Mouse (Mus musculus) stomach, embryonic 14.5 days (tissue): ENCODE results near the gene Slc26a6. TPM values are rescaled to one million over a fixed set of nuclear protein-coding genes. Genes with fewer than 3 reads are reported as not detected.

Source experiments
- ATAC-seq: fragments of 200-750 bp; cut with Nextera tagmentation; 2 replicates; pipeline ENCODE4 v1.8.0; 2017; ENCODE audit warnings: low read depth, moderate TSS enrichment; ENCODE audit not compliant: insufficient number of reproducible peaks, insufficient read depth, low FRiP score
- H3K27ac ChIP-seq: fragments of 300-500 bp; sonication (generic); 2 replicates; pipeline ENCODE4 v1.5.1; 2014; ENCODE audit warnings: mild to moderate bottlenecking, low read length, moderate library complexity, mixed read lengths
- H3K27me3 ChIP-seq: fragments of 300-500 bp; sonication (generic); 2 replicates; pipeline ENCODE4 v1.6.1; 2014; ENCODE audit warnings: low read length, control low read depth, mixed read lengths; ENCODE audit not compliant: control insufficient read depth, insufficient read depth
- H3K36me3 ChIP-seq: fragments of 300-500 bp; sonication (generic); 2 replicates; pipeline ENCODE4 v1.6.1; 2014; ENCODE audit warnings: mild to moderate bottlenecking, control low read depth, low read length, moderate library complexity, mixed read lengths; ENCODE audit not compliant: control insufficient read depth, insufficient read depth
- H3K4me1 ChIP-seq: fragments of 300-500 bp; sonication (generic); 2 replicates; pipeline ENCODE4 v1.6.1; 2014; ENCODE audit warnings: low read length, control low read depth, mixed read lengths; ENCODE audit not compliant: control insufficient read depth, insufficient read depth
- H3K4me2 ChIP-seq: fragments of 300-500 bp; sonication (generic); replicated peaks from 2 replicates; pipeline ENCODE4 v1.6.1; 2014; ENCODE audit warnings: low read depth, low read length, control low read depth
- H3K4me3 ChIP-seq: fragments of 300-500 bp; sonication (generic); 2 replicates; pipeline ENCODE4 v1.5.1; 2014; ENCODE audit warnings: low read depth, low read length, control low read depth
- H3K9ac ChIP-seq: fragments of 300-500 bp; sonication (generic); replicated peaks from 2 replicates; pipeline ENCODE4 v1.6.1; 2014; ENCODE audit warnings: low read depth, mild to moderate bottlenecking, control low read depth, low read length, moderate library complexity, mixed read lengths
- H3K9me3 ChIP-seq: fragments of 300-500 bp; sonication (generic); 2 replicates; pipeline ENCODE4 v1.6.1; 2016; ENCODE audit warnings: low read depth, low read length, control low read depth; ENCODE audit not compliant: control insufficient read depth
- WGBS: fragments of 180-500 bp; shearing (Covaris S2); extraction: QIAGEN DNeasy Blood & Tissue Kit; methylation state at CpG from one replicate; pipeline ENCODE4 v1.1.7; 2014; 5-methylcytosine and 5-hydroxymethylcytosine counted together
- polyA plus RNA-seq: library from polyadenylated mRNA; unstranded; fragments of >200 nt; fragmentation: Nextera tagmentation; extraction: Ambion mirVana; gene quantifications from 2 replicates; pipeline ENCODE4 v1.2.1, GENCODE M21; 2014

The Slc26a6 gene
- polyA plus RNA-seq, 1 experiment from 2014 or later = 17.8 TPM

DNA sequence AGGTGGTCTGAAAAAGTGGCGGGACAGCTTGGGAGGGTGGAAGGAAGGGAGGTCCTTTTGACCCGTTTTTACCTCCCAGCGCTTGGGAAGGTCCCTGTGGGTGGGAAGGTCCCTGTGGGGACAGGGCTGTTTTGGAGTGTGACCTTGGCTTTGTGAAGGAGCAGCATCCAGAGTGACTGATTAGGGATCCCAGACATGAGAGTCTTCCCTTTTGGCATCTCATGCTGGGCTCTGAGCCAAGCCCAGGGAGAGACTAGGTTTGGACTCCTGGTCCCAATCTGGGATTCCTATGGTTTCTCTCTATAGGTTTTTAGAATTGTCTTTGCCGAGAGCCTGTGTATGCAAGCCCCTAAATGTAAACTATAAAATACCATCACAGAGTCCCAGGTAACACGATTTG is 42.6 kb upstream of the Slc26a6 start:
- no peak overlapping the region for H3K27ac ChIP-seq

DNA sequence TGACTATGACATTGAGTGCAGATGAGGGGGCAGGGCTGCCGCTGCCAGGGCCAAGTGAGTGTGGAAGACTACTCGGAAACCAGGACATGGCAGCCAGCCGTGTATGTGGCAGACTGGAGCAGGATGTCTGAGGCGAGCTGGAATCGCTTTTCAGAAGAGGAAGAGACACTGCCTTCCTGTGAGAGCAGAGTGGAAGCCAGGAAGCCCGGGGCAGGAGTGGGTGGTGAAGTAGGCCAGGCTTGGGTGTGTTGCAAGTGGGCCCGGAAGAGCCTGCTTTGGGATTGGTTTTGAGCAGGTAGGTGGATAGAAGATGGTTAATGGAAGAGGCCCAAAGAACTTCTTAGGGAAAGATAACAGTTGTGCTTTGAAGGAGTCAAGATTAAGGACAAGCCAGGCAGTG is 37.5 kb upstream of the Slc26a6 start:
- no peaks in the 10 kb centered on the region for H3K9me3 ChIP-seq
- H3K4me2 ChIP-seq = no peak overlapping the region
- no peak overlapping the region for H3K27ac ChIP-seq
- no peak overlapping the region for H3K4me3 ChIP-seq
- ATAC-seq = no peak
- no peak overlapping the region for H3K9ac ChIP-seq
- no peaks in the 10 kb centered on the region for H3K27me3 ChIP-seq
- no peaks in the 10 kb centered on the region for H3K4me1 ChIP-seq
- 83% methylated on average over 7 of the region's 7 CpGs for WGBS
- H3K36me3 ChIP-seq = peaks cover 27% of the 10 kb centered on the region

More for the DNA sequence above, 42.6 kb upstream of the Slc26a6 start:
- Histone ChIP-seq H3K9ac (no peak overlapping the region), H3K4me2 (no peak overlapping the region), H3K4me1 (peaks cover 16% of the 10 kb centered on the region; the same call in 1 of the 2 replicates), H3K4me3 (no peak overlapping the region), H3K9me3 (no peaks in the 10 kb centered on the region), H3K36me3 (peaks cover 22% of the 10 kb centered on the region), H3K27me3 (no peaks in the 10 kb centered on the region)
- 83% methylated on average over 5 of the region's 5 CpGs for WGBS
- no peak for ATAC-seq

GRCm38 (mm10) chr9:108819495-108819894 is 33.6 kb upstream of the Slc26a6 start:
- Histone ChIP-seq H3K4me1 (no peaks in the 10 kb centered on the region), H3K27ac (no peak overlapping the region), H3K4me2 (no peak overlapping the region), H3K9me3 (no peaks in the 10 kb centered on the region), H3K27me3 (peaks cover 12% of the 10 kb centered on the region; the same call in 1 of the 2 replicates), H3K36me3 (peaks cover 18% of the 10 kb centered on the region), H3K9ac (no peak overlapping the region), H3K4me3 (no peak overlapping the region)
- no peak for ATAC-seq
- WGBS = 68% methylated on average over 3 of the region's 3 CpGs

DNA sequence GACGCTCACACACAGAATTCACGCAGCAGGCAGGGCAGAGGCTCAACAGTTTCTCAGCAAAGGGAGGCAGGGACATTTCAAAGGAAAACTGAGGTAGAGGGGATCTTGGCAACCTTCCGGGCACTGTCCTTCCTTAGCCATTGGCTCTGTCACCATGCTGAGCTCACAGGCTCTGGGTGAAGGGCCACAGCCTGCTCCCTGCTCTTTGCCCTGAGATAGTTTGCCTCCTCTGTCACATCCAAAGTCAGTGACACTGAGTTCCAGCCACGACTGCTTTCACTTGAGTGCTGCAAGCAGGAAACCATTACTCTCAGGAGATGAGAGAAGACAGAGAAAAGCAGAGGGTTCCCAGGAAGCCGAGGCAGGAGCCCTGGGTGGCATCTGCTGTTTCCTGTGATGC is 33.0 kb upstream of the Slc26a6 start:
- Histone ChIP-seq H3K36me3 (peaks cover 17% of the 10 kb centered on the region), H3K27me3 (peaks cover 18% of the 10 kb centered on the region), H3K9ac (no peak overlapping the region), H3K4me3 (no peak overlapping the region), H3K9me3 (no peaks in the 10 kb centered on the region), H3K4me2 (no peak overlapping the region), H3K27ac (no peak overlapping the region), H3K4me1 (no peaks in the 10 kb centered on the region)
- no peak for ATAC-seq
- WGBS = 65% methylated on average over 5 of the region's 5 CpGs

GRCm38 (mm10) chr9:108824144-108824685 is 28.9 kb upstream of the Slc26a6 start:
- peaks cover 52% of the 10 kb centered on the region for H3K27me3 ChIP-seq
- no peak overlapping the region for H3K27ac ChIP-seq
- WGBS = 4% methylated on average over 25 of the region's 25 CpGs
- H3K4me3 ChIP-seq = no peak overlapping the region
- H3K9me3 ChIP-seq = no peaks in the 10 kb centered on the region
- no peak overlapping the region for H3K9ac ChIP-seq
- ATAC-seq = no peak
- H3K4me2 ChIP-seq = no peak overlapping the region; the same call in 1 of the 2 replicates
- H3K36me3 ChIP-seq = no peaks in the 10 kb centered on the region
- no peaks in the 10 kb centered on the region for H3K4me1 ChIP-seq

DNA sequence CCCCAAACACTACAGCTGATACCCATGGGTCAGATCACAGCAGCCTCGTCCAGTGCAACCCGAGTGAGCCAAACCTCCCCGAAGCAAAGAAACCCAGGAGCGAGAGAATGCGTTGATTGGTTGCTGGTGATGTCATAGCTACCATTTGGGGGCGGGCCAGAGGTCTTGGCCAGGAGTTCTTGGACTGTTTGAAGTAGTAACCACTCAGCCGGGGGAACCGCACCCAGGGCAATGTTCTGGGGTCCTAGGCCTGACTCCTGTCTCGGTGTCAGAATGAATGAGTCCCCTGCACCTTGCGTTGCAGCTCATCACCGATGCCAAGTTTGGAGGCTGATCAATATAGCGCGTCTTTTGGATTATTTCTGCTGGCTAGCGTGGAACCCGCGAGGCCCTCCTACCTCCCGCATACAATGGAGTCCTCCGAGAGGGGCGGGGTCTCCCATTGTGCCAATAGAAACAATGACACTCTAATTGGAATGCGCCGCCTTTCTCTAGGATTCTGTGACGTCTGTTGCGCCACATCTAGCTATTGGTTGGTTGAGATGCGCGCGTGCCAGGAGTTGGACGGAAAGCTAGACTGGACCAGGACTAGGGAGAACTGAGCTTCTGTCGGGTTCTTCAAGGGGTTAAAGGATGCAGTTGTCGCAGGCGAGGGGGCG is 28.2 kb upstream of the Slc26a6 start:
- no peak overlapping the region for H3K4me2 ChIP-seq
- no peak overlapping the region for H3K27ac ChIP-seq
- H3K4me1 ChIP-seq = no peaks in the 10 kb centered on the region
- H3K36me3 ChIP-seq = no peaks in the 10 kb centered on the region
- H3K4me3 ChIP-seq = no peak overlapping the region
- peaks cover 52% of the 10 kb centered on the region for H3K27me3 ChIP-seq
- no peak for ATAC-seq
- H3K9ac ChIP-seq = no peak overlapping the region
- H3K9me3 ChIP-seq = no peaks in the 10 kb centered on the region
- WGBS = under 1% methylated on average over 31 of the region's 31 CpGs

DNA sequence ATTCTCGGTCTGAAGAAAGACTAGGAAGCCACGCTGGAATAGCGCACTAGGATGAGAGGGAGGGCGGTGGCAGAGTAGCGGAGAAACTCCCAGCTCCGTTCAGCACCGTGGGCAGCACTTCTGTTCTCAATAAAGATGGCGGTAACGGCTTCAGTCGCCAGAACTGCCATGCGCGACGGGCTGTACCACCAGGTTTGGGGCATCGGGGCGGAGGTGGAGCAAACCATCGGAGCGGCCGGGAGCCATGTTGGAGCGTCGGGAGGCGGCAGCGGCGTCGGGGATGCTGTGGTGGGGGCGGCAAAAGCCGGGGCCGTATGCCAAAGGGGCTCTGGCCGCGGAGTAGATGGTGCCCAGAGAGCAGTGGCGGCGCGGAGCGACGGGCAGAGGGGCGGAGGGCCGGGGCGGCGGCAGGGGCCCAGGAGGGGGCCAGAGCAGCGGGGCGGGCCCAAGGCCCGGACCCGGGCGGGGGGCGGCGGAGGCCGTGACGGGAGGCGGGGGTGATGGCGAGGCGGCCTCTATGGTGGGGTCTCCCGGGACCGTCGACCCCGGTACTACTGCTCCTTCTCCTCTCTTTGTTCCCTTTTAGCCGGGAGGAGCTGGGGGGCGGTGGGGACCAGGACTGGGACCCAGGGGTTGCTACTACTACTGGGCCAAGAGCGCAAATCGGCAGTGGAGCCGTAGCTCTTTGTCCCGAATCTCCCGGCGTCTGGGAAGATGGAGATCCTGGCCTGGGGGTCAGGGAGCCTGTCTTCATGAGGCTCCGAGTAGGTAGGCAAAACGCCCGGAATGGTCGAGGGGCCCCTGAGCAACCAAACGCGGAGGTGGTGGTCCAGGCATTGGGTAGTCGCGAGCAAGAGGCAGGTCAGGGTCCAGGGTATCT is 27.0 kb upstream of the Slc26a6 start, which contains the start of gene Celsr3:
Gene Celsr3, plus strand, starts transcription at position 501 of the 880 bp plus-strand sequence.
- Histone ChIP-seq H3K36me3 (no peaks in the 10 kb centered on the region), H3K27ac (no peak within 1 kb of the TSS), H3K4me2 (peak within 1 kb of the TSS; percentile 69), H3K4me3 (peak within 1 kb of the TSS; percentile 31), H3K9me3 (no peaks in the 10 kb centered on the region), H3K4me1 (no peaks in the 10 kb centered on the region), H3K9ac (no peak within 1 kb of the TSS), H3K27me3 (peaks cover 54% of the 10 kb centered on the region)
- 3% methylated on average over 62 of the region's 70 CpGs for WGBS
- peak; percentile 43; the same call in 1 of the 2 replicates for ATAC-seq

- no peaks in the 10 kb centered on the region for H3K9me3 ChIP-seq
- WGBS = 2% methylated on average over 39 of the region's 39 CpGs
- H3K4me2 ChIP-seq = peak overlapping the region; percentile 69
- peak; percentile 54 for ATAC-seq
- H3K27me3 ChIP-seq = peaks cover 60% of the 10 kb centered on the region
- no peak overlapping the region for H3K9ac ChIP-seq
- H3K4me3 ChIP-seq = peak overlapping the region; percentile 31
- peaks cover 4% of the 10 kb centered on the region; the same call in 1 of the 2 replicates for H3K4me1 ChIP-seq
- H3K36me3 ChIP-seq = no peaks in the 10 kb centered on the region
- no peak overlapping the region for H3K27ac ChIP-seq
Measured at GRCm38 (mm10) chr9:108826700-108827340, 26.3 kb upstream of the Slc26a6 start.
